Mouse (Mus musculus) thymus, adult 2 months (tissue): ENCODE measurements around the gene Pigh. TPM values are rescaled to one million over a fixed set of nuclear protein-coding genes. Genes with fewer than 3 reads are reported as not detected.

ENCODE experiments used
- DNase-seq: peaks from one replicate; pipeline ENCODE4 v3.0.0; 2021
- H3K27ac ChIP-seq: fragments of 200-500 bp; 2 replicates; pipeline ENCODE4 v1.5.1; 2012; ENCODE audit warnings: low read length, control low read depth; ENCODE audit not compliant: control insufficient read depth, insufficient read depth
- H3K27me3 ChIP-seq: fragments of 200-500 bp; 2 replicates; pipeline ENCODE4 v1.6.1; 2012; ENCODE audit warnings: mild to moderate bottlenecking, low read length, moderate library complexity, mixed read lengths; ENCODE audit not compliant: control insufficient read depth, insufficient read depth
- H3K36me3 ChIP-seq: fragments of 200-500 bp; 2 replicates; pipeline ENCODE4 v1.6.1; 2012; ENCODE audit warnings: mild to moderate bottlenecking, low read length, moderate library complexity; ENCODE audit not compliant: control insufficient read depth, insufficient read depth
- H3K4me1 ChIP-seq: fragments of 200-500 bp; replicated peaks from 2 replicates; pipeline ENCODE4 v1.6.1; 2012; ENCODE audit warnings: low read length; ENCODE audit not compliant: control insufficient read depth, insufficient read depth
- H3K4me3 ChIP-seq: fragments of 200-500 bp; 2 replicates; pipeline ENCODE4 v1.5.1; 2012; ENCODE audit warnings: mild to moderate bottlenecking, low read length, control low read depth, moderate library complexity; ENCODE audit not compliant: control insufficient read depth, insufficient read depth
- CTCF ChIP-seq: fragments of 200-500 bp; IDR thresholded peaks from 2 replicates; pipeline ENCODE4 v1.5.1; 2012; ENCODE audit warnings: mild to moderate bottlenecking, control low read depth, low read length, moderate library complexity, borderline replicate concordance; ENCODE audit not compliant: control insufficient read depth, poor library complexity, insufficient read depth; ENCODE audit errors: extremely low read depth
- POLR2A ChIP-seq: fragments of 200-500 bp; IDR thresholded peaks from 2 replicates; pipeline ENCODE4 v1.6.1; 2012; ENCODE audit warnings: mild to moderate bottlenecking, low read length, control low read depth, moderate library complexity; ENCODE audit not compliant: control insufficient read depth, poor library complexity, insufficient read depth; ENCODE audit errors: extremely low read depth
- WGBS: fragments of 180-500 bp; shearing (Covaris S2); methylation state at CpG from one replicate; pipeline ENCODE4 v1.1.7; 2018; 5-methylcytosine and 5-hydroxymethylcytosine counted together
- polyA plus RNA-seq: library from polyadenylated mRNA; depleted of rRNA; stranded (reverse); fragments of >200 nt; gene quantifications from 2 replicates; pipeline ENCODE4 v1.2.3, GENCODE M21; 2012

Pigh gene
- polyA plus RNA-seq, 1 experiment: 21.3 TPM

- Histone ChIP-seq H3K4me3 (no peak overlapping the region), H3K4me1 (no peaks in the 10 kb centered on the region), H3K27me3 (no peaks in the 10 kb centered on the region), H3K27ac (no peak overlapping the region), H3K36me3 (no peaks in the 10 kb centered on the region)
- DNase-seq: peak; percentile 13
- WGBS: 74% methylated on average over 3 of the region's 3 CpGs
- no peak for TF ChIP-seq CTCF
- no peak for TF ChIP-seq POLR2A
Measured at GRCm38 (mm10) chr12:79097106-79097752, 7.8 kb upstream of the Pigh start.

- Histone ChIP-seq H3K36me3 (no peaks in the 10 kb centered on the region), H3K4me1 (no peaks in the 10 kb centered on the region), H3K4me3 (no peak overlapping the region), H3K27me3 (no peaks in the 10 kb centered on the region), H3K27ac (no peak overlapping the region)
- TF ChIP-seq CTCF (peak; percentile 67; the same call in 1 of the 2 replicates), POLR2A (no peak)
- peak; percentile 80 for DNase-seq
- WGBS: 15% methylated on average over 4 of the region's 4 CpGs
Measured at GRCm38 (mm10) chr12:79092569-79092968, 3.1 kb upstream of the Pigh start.

GRCm38 (mm10) chr12:79073362-79073761, 16.1 kb downstream of the Pigh start:
- TF ChIP-seq POLR2A: no peak
- no peak for TF ChIP-seq CTCF
- Histone ChIP-seq H3K36me3 (no peaks in the 10 kb centered on the region; the same call in 1 of the 2 replicates), H3K27me3 (no peaks in the 10 kb centered on the region), H3K27ac (no peak overlapping the region), H3K4me3 (no peak overlapping the region), H3K4me1 (peaks cover 7% of the 10 kb centered on the region; the same call in 1 of the 2 replicates)
- DNase-seq: no peak
- WGBS: 98% methylated on average over 6 of the region's 6 CpGs

- H3K4me3 ChIP-seq: no peak overlapping the region
- no peak overlapping the region for H3K27ac ChIP-seq
- H3K4me1 ChIP-seq: peaks cover 7% of the 10 kb centered on the region; the same call in 1 of the 2 replicates
- no peaks in the 10 kb centered on the region; the same call in 1 of the 2 replicates for H3K36me3 ChIP-seq
- TF ChIP-seq CTCF (no peak), POLR2A (no peak)
- no peaks in the 10 kb centered on the region for H3K27me3 ChIP-seq
- WGBS: 95% methylated on average over 6 of the region's 6 CpGs
- DNase-seq: no peak
Measured at GRCm38 (mm10) chr12:79072576-79072975, 16.9 kb downstream of the Pigh start.

- TF ChIP-seq POLR2A (no peak), CTCF (no peak)
- Histone ChIP-seq H3K4me3 (no peak overlapping the region), H3K36me3 (no peaks in the 10 kb centered on the region; the same call in 1 of the 2 replicates), H3K27me3 (no peaks in the 10 kb centered on the region), H3K4me1 (peaks cover 7% of the 10 kb centered on the region; the same call in 1 of the 2 replicates), H3K27ac (no peak overlapping the region)
- 84% methylated on average over 9 of the region's 9 CpGs for WGBS
- peak; percentile 54 for DNase-seq
Measured at GRCm38 (mm10) chr12:79070736-79071333, 18.6 kb downstream of the Pigh start.

- no peak overlapping the region for H3K27ac ChIP-seq
- H3K4me1 ChIP-seq: peaks cover 7% of the 10 kb centered on the region; the same call in 1 of the 2 replicates
- H3K4me3 ChIP-seq: no peak overlapping the region
- WGBS: 33% methylated on average over 6 of the region's 6 CpGs
- no peak for DNase-seq
- TF ChIP-seq CTCF (no peak), POLR2A (no peak)
- no peaks in the 10 kb centered on the region for H3K27me3 ChIP-seq
- H3K36me3 ChIP-seq: no peaks in the 10 kb centered on the region; the same call in 1 of the 2 replicates
Measured at GRCm38 (mm10) chr12:79069916-79070315, 19.5 kb downstream of the Pigh start.
